Mouse (Mus musculus) spleen, postnatal 10 days (tissue): Measurements from ENCODE around the gene Vmn1r43.
"Not testable (repeated sequence)": the region's sequence is repeated elsewhere in the genome, so short reads cannot be mapped to it uniquely, and the experiment has no call there.

Source experiments
- DNase-seq, 2 experiments: peaks; one replicate each; pipeline ENCODE4 v3.0.0; 2021 to 2022; ENCODE audit warnings: low spot score in 2 of 2

The Vmn1r43 gene

DNA sequence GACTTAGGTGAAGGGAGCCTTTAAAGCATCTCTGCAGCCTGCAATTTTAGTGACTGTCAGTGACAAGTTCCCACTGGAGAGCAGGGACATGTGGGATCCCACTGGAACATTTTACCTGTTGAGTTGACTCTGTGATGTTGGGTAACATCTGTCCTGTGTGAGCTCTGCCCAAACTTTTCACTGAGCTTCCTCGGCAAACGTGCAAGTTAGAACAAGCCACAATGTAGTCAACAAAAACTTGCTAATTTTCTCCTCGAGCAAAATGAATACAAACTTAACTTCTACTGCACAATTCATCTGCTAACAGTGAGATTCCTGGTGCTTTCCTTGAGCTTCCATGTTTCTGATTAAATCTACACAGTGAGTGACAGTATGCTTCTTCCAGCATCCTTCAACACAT is at the start of gene Vmn1r43, which contains the start of gene Vmn1r42:
Gene Vmn1r43 (minus strand): TSS at position 101 of the 400 bp plus-strand sequence.
Gene Vmn1r42 (minus strand): TSS at position 101 of the 400 bp plus-strand sequence.
- DNase-seq: not testable (repeated sequence)

GRCm38 (mm10) chr6:89883812-89884211 is 7.6 kb upstream of the Vmn1r43 start:
- DNase-seq: no peak

GRCm38 (mm10) chr6:89883360-89883759 is 7.1 kb upstream of the Vmn1r43 start, which contains the start of gene Vmn1r44:
TSS of gene Vmn1r44 (plus strand) at chr6:89883660.
- DNase-seq: no peak

DNA sequence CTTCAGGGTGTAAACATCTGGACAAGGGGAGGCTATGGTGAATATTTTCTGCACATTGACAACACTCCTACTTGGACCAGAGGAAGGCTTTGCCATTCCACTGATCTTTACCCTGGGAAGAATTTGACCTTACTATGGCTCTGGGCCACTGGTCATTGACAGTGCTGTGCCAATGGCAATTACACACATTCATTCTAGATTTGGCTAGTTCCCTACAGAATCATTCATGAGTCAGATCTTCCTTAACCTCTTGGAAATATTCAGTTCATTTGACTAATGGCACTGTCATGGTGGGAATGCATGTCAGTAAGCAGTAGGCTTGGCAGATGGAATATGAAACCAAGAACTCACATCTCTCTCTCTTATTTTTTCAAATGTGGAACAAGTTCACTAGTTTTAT is 4.7 kb upstream of the Vmn1r43 start:
- no peak for DNase-seq

- no peak for DNase-seq
Observed at GRCm38 (mm10) chr6:89876963-89877362, 750 bp upstream of the Vmn1r43 start.

- DNase-seq: no peak
Observed at GRCm38 (mm10) chr6:89867976-89868375, 8.2 kb downstream of the Vmn1r43 start.

DNA sequence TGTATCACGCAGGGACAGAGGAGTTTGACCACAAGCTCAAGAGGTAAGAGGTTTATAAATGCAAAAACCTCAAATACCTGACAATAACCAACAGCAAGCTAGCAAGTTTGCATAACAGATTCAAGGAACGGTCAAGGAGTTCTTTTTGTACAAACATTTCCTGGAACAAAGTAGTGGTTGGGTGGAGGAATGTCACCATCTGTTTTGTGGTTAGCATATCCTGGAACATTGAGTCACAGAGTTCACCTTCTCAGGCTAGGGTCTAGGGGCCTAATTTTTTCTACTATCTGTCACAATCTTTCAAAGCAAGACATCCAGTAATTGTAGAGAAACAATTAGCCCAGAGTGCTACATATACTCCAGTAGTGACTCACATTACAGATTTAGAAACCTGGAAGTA is 8.9 kb downstream of the Vmn1r43 start:
- no peak for DNase-seq

DNA sequence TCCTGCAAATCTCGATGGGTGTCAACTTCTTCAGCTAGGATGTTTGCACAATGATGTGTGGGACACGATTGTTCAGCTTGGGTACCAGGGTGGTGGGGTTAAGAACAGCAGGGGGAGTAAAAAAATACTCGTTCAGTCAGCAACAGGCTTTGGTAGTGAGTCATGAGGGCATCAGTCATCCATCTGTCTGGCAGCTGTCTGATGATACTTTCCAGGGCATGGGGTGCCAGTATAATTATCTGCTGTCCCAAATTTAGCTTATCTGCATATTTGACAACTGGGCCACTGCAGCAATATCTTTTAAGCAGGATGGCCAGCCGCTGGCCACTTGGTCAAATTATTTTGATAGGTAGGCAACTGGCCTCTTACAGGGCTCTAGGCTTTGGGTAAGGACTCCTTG is 12.4 kb downstream of the Vmn1r43 start:
- no peak for DNase-seq

DNA sequence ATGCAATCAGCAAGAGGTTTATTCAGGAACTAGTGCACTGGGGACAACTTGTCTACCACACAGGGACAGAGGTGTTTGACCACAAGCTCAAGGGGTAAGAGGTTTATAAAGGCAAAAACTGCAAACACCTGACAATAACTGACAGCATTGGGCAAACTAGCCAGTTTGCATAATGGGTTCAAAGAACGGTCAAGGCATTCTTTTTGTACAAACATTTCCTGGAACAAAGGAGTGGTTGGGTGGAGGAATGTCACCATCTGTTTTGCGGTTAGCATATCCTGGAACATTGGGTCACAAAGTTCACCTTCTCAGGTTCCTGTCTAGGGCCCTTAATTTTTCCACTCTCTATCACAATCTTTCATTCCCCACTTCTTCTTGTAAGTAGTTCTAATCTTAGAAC is 16.4 kb downstream of the Vmn1r43 start:
- DNase-seq: no peak

DNA sequence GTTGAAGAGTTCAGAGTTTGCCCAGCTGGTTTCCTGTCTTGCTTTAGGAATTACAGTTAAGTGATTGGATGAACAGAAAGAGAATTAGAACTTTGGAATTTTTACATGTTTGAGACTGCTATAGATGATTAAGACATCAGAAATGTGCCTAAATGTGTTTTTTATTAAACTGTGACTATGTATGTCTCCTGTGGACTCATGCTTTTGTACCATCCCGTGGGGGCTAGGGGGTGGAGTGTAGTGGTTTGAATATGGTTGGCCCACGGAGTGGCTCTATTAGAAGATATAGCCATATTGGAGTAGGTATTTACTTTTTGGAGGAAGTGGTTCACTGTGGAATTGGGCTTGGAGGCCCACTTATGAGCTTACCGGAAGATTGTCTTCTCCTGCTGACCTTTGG is 18.7 kb downstream of the Vmn1r43 start:
- DNase-seq: no peak
